Mouse (Mus musculus) activated CD4-positive, CD25-positive, alpha-beta regulatory T cell, adult 9 weeks (primary cell): Measurements from ENCODE around the gene Fgd2. TPM values are rescaled to one million over a fixed set of nuclear protein-coding genes. Genes with fewer than 3 reads are reported as not detected.

Experiments used
- polyA plus RNA-seq: library from polyadenylated mRNA; unstranded; fragments of 100-300 nt; shearing (Covaris generic); gene quantifications from one replicate; pipeline ENCODE4 v1.2.1, GENCODE M21; 2017

The Fgd2 gene
- 1.5 TPM for polyA plus RNA-seq

DNA sequence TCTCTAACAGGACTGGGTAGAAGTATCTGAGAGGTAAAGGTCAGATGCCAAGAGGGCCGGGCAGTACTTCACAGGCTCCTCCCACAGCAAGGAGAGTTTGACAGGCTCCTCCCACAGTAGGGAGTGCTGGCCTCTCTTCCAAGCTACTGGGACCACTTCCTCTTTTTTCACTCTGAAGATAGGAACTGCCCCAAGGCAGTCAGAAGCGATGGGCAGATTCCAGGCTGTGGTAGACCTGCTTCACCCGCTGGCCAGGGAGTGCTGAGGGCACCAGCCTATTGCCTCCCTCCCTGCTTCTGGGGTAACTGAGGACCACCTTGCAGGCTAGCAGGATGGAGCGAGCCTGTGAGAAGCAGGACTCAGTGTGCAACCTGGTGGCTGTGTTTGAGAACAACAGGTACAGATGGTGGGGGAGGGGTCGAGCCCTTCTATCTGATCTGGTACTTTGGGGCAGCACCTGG lies at the start of gene Fgd2:
Gene Fgd2, plus strand, starts transcription at position 154 of the 461 bp plus-strand sequence.

DNA sequence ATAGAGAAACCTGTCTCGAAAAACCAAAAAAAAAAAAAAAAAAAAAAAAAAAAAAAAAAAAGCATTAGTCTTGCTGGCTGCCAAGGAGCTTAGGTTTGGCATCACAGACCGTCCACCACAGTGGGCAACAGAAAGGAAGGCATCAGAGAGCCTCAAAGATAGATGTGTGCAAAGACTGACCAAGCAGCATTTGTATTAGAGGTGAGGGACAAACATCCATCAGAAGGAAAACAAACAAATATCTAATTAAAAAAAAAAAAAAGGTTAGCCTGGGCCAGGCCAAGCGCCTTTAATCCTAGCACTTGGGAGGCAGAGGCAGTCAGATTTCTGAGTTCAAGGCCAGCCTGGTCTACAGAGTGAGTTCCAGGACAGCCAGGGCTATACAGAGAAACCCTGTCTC lies 43.3 kb upstream of the Fgd2 start, which contains the start of gene Pi16:
Gene Pi16, plus strand, starts transcription at position 301 of the 400 bp plus-strand sequence.

GRCm38 (mm10) chr17:29347645-29348256 lies 13.0 kb upstream of the Fgd2 start, which contains the start of gene Mtch1:
Gene Mtch1, minus strand, starts transcription at chr17:29347934.

Other genes starting within 250 kb of the Fgd2 start
- gene Rab44, start 246.8 kb upstream of the Fgd2 start, polyA plus RNA-seq, result not detected
- 1.7 TPM for gene Cpne5, start 122.7 kb upstream of the Fgd2 start, polyA plus RNA-seq
- gene Ppil1, start 96.7 kb upstream of the Fgd2 start, polyA plus RNA-seq, result 102 TPM
- 141 TPM for gene BC004004, start 92.1 kb upstream of the Fgd2 start, polyA plus RNA-seq
- 0.13 TPM for gene Pi16, start 43.2 kb upstream of the Fgd2 start, polyA plus RNA-seq
- gene Mtch1, start 13.0 kb upstream of the Fgd2 start, polyA plus RNA-seq, result 7.5 TPM
- gene Pim1, start 129.8 kb downstream of the Fgd2 start, polyA plus RNA-seq, result 39.5 TPM
- gene Gm17657, start 188.7 kb downstream of the Fgd2 start, polyA plus RNA-seq, result 0.18 TPM
- gene Tbc1d22b, start 188.9 kb downstream of the Fgd2 start, polyA plus RNA-seq, result 37.2 TPM
- gene Tmem217, start 191.5 kb downstream of the Fgd2 start, polyA plus RNA-seq, result 6.5 TPM